Mouse (Mus musculus): ENCODE measurements at regions not wholly inside any gene's neighbourhood (a gene's known extent, or its start where the extent isn't known, plus 50 kb on each side); places are given as distances from the start of the nearest gene placed in this dataset.

GRCm38 (mm10) chr3:60373662-60374061, 99.0 kb upstream of the Mbnl1 start:
- TF ChIP-seq TCF12 (IDR thresholded peaks at IDR 0.05; ENCODE audit: low read depth, low read length) (no peak), KAT2A (IDR thresholded peaks at IDR 0.05; ENCODE audit: insufficient replicate concordance, low read length) (no peak), NRF1 (IDR thresholded peaks at IDR 0.05; ENCODE audit: low read depth, low read length) (no peak), POLR2A (IDR thresholded peaks at IDR 0.05; ENCODE audit: low read depth, low read length) (no peak), TBP (conservative IDR thresholded peaks at IDR 0.05; ENCODE audit: low read depth, low read length) (no peak), PAX5 (IDR thresholded peaks at IDR 0.05; ENCODE audit: low read length) (no peak)
